Mouse (Mus musculus) T-helper 17 cell (primary cell): ENCODE data around the gene Rab39.

Source experiments
- in situ Hi-C, 2 experiments: fragments of 300-600 bp; cut with MboI, MseI; formaldehyde crosslinking; loops; 1 replicate in 1 of 2; 2 replicates in 1 of 2; pipeline ENCODE4 v1.15.1; 2025; ENCODE audit warnings: high pct_unique_total_duplicates in 2 of 2

The Rab39 gene

DNA sequence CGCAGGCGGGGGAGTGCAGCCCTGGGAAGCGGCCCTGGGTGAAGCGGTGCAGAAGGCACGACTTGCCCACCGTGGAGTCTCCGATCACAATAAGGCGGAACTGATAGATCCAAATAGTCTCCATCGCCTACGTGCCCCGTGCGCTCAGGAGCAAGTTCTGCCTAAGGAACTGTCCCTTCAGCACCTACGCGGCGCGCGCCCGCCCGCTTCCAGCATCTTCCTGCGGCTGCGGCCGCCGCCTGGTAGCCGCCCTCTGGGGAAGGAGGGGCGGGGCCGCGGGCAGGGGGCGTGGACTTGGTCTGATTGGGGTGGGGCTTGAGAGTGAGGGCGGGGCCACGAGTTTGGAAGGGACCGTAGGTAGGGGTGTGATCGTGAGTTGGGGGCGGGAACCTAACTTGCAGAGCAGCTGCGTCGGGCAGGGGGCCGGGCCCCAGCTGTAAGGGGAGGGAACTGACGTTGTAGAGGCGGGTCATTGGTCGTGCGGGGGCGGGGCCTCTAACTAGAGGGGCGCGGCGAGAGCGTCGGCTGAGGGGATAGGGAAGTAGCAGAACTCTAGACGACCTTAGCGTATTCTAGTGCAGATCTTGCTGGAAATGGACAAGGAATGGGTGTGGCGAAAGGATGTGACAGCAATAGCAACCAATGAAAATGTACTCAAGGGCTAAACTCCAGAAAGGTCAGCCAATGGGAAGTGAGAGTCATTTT, at the start of gene Rab39:
Rab39 (minus strand) TSS at position 241 of the 705 bp plus-strand sequence.
- in situ Hi-C loops, result loop anchor here (5.0 kb wide), 1 partner anchor 51 kb away; no protein-coding TSS in a partner anchor

DNA sequence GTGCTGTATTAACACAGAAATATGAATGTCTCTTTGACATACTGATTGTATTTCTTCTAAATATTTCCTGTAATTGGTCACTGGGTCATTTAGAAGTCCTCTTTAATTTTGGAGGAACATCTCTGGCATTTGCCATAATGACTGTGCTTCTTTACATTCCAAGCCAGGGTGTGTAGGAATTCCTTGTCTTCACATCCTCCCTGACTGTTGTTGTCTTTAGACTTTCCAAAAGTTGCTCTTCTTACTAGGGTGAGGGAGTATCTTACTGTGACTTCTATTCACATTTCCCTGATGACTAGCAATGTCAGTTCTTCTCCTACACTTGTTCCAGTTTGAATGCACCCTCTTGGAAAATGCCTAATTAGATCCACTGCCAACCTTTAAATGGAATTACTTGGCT, 48.8 kb upstream of the Rab39 start:
- in situ Hi-C loops, result loop anchor here (5.0 kb wide), 1 partner anchor 48 kb away; the partner anchor contains the start of gene Rab39 (in 2 of the 2)

DNA sequence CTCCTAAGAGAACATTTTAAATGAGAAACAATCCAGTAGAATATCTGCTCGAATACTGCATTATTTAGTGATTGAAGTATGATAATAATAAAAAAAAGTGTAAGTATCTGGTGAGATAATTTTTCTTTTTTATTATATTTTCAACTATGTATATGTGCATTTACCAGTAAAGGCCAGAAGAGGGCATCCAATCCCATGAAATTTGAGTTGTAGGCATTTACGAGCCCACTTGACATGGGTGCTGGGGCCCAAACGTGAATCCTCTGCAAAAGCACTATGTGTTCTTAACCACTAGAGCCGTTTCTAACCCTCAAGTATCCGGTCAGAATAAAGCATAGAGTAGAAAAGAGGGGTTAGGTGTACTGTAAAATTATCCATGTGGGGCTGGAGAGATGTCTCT, 44.9 kb upstream of the Rab39 start:
- in situ Hi-C loops, result no loop called here

DNA sequence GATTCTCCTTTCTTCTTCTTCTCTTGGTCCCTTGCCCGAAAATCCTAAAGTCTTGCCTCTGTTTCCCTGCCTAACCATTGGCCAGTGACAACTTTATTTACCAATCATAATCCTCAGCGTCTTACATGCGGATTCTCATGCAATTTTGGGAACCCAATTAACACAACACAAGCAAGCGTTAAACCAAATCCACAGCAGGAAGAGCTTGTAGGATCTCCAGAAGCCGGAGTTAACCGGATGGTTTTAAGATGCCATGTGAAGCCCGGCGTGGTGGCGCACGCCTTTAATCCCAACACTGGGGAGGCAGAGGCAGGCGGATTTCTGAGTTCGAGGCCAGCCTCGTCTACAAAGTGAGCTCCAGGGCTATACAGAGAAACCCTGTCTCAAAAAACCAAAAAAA, 44.4 kb upstream of the Rab39 start:
- in situ Hi-C loops, result no loop called here

DNA sequence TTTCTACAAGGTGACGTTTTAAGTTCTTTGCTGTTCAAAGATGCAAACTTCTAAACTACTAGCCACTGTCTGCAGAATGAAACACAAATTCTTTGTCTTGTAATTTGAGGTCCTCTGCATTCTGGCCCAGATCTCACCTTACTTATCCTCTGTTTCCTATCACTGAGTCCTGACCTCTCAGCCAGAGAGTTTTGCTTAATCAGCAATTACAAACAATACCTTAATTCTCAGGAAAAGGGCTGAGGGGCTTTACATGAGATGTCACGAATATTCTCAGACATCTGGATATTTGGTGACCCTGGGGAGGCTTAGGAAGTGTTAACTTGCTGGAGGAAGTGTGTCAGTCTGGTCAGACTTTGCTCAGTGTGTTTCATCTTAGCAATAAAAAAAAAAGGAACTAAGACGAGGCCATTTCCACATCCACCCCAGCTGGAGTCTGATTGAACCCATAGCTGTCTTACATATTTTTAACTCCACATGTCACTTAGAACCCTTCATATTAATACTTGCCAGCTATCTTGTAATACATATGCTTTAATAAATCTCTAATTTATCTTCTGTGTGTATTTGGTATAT, 34.9 kb upstream of the Rab39 start:
- in situ Hi-C loops, result loop anchor here in 1 of 2 experiments (10.0 kb wide), 1 partner anchor 244 kb away; no protein-coding TSS in a partner anchor

DNA sequence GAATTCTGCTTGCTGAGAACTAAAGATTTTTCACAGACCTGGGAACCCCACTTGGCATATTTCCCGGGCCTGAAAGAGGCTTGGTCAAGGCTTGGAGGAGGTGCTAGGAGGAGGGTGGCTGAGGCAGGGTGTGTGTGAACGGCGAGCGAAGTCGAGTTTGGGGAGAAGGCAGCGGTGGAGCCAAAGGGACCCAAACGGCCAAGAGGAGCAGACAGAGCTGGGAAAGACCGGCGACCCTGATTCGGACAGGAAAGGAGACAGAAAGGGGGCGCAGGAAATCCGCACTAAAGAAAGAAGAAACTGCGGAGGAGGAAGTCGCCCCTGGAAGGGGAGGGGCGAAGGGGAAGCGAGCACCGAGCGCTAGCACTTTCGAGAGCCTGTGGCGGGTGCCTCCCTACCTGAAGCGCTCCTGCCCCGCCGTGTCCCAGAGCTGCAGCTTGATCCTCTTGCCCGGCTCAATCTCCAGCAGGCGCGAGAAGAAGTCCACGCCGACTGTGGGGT, 491 bp downstream of the Rab39 start:
- in situ Hi-C loops, result loop anchor here (5.0 kb wide), 1 partner anchor 52 kb away; no protein-coding TSS in a partner anchor

DNA sequence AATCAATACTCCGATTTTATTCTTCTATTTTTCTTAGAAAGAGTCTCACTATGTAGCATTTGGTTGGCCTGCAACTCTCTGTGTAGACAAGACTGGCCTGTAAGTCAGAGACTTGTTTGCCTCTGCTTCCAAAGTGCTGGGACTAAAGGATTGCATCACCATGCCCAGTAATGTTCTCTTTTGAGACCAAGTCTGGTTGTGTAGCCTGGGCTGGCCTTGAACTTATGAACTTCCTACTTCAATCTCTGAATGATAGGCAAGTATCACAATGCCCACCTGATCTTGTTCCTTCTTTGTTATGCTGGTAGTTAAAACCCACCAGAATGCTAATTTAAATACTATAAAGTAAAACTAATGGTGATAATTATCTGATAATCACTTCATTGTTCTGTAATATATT, 3.0 kb downstream of the Rab39 start:
- in situ Hi-C loops, result no loop called here

DNA sequence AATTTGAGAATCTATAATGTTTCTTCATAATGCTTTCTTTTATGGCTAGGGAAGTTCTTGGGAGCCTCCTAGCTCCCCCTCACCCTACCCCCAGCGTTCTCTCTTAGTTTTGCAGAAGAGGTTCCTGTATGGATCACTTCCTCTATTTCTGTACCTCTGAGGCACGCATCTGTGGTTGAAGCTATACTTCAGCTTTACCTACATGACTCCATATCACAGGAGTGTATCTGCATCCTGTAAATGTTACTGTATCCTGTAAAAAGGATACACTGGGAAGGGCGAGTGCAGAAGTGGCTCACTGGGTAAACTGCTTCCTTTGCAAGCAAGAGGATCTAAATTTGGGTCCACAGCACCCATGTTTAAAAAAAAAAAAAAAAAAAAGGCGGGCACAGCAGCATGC, 5.5 kb downstream of the Rab39 start:
- in situ Hi-C loops, result no loop called here

DNA sequence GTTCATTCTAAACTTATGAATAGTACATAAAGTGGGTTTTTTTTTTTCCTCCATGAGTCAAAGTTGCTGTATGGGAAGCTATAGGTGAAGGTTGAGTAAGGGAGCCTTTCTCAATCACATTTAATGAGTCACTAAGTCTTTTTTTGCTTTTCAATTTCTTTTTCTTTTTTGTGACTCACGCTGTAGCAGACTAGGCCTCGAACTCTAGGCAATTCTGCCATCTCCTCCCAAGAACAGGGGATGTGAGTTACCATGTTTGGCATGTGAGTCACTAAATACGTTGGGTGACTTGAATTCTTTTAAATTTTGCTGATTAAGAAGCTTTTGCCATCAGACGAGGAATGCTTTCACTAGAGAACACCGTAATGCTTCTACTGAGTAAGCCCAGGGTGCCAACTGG, 10.2 kb downstream of the Rab39 start:
- in situ Hi-C loops, result no loop called here

DNA sequence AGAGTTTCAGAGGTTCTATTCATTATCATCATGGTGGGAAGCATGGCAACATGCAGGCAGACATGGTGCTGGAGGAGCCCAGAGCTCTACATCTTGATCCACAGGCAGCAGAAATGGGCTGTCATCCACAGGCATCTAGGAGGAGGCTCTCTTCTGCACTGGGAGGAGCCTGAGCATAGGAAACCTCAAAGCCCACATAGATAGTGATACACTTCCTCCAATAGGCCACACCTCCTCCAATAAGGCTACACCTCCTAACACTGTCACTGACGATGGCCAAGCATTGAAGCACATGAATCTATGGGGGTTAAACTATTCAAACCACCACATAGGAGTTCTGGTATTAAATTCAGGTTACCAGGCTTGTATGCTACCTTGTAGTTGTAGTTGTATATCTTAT, 12.3 kb downstream of the Rab39 start:
- in situ Hi-C loops, result no loop called here

DNA sequence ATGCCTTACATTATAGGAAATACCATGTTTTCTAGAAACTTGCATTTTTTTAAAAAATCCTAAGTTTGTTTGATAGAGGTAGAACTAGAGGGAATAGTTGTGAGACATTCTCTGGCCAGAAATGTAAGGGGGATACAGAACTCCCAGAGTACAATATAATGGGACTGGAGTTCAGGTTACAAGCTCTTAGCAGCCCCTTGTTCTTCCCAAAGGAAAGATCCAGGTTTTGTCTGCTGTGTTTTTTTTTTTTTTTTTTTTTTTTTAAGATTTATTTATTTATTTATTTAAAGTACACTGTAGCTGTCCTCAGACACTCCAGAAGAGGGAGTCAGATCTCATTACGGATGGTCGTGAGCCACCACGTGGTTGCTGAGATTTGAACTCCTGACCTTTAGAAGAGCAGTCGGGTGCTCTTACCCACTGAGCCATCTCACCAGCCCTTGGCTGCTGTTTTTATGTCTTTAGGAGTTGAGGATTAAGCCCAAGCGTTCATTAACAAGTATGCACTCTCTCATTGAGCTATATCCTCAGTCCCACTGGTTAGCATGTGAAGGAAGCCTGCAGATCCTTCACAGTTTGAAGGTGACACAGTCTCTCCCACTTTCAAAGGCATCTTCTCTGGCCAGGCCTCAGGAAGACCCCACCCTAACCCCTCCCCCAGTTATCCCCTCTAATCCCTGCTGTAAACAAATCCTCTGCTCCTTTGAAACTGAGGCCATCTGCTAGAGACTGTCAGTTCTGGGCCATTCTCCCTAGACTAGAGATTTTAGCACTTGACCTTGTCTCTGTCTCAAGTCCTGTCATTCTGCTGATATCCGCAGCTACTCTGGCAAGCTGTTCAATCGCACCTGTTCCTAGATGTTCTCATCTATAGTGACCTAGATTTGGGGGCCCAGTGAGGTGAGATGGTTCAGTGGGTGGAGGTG, 14.0 kb downstream of the Rab39 start:
- in situ Hi-C loops, result no loop called here

DNA sequence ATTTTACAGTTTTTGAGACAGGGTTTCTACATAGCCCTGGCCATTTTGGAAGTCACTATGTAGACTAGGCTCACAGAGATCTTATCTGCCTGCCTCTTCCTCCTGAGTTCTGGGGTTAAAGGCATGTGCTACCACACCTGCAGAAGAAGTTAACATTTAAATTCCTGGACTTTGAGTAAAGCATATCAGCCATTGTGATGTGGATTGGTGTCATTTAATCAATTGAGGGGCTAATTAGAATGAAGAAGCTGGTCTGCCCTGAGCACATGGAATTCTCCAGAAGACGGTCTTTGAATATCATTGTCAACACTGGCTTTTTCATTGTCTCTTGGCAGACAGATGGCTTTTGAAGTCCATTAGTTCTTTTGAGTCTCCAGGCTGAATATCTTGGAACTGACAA, 25.2 kb downstream of the Rab39 start:
- in situ Hi-C loops, result no loop called here

DNA sequence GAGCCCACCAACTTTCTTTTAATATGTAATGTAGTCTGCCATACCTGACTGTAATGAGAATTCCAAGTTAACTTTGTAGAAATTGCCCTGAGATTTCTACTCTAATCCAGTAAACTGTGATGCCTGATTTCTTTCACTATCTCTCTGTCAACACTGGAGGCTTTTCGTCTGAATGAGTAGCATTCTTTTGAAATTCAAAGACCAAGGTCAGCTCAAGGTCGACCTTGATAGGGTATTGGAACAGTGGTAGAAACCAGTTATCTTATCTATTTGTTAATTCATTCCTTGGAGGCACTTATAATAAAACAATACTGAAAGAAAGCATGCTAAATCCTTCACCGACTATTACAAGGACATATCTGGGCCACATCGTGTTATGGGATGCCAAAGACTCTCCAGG, 29.1 kb downstream of the Rab39 start:
- in situ Hi-C loops, result no loop called here

DNA sequence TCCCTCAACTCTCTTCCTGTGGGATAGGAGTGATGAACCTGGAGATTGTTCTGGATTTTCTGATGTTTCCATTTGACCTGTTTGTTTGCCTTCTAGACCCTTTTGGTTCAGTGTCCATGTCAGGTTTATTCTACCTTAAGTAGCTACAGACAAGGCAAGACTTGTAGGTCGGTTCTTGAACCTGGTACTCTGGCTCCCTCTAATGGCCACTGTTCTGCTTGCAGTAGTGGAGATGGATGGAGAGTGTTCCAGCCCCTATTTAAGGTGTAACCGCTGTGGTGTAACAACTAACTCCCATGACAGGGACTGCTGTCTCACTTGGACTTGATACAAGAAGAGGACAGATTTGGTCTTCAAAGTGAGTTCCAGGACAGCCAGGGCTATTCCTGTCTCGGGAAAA, 32.5 kb downstream of the Rab39 start:
- in situ Hi-C loops, result loop anchor here (5.0 to 25.0 kb wide), 2 partner anchors 81 to 1839 kb away; partner anchors contain the start of gene Etfa (in 1 of the 2)

DNA sequence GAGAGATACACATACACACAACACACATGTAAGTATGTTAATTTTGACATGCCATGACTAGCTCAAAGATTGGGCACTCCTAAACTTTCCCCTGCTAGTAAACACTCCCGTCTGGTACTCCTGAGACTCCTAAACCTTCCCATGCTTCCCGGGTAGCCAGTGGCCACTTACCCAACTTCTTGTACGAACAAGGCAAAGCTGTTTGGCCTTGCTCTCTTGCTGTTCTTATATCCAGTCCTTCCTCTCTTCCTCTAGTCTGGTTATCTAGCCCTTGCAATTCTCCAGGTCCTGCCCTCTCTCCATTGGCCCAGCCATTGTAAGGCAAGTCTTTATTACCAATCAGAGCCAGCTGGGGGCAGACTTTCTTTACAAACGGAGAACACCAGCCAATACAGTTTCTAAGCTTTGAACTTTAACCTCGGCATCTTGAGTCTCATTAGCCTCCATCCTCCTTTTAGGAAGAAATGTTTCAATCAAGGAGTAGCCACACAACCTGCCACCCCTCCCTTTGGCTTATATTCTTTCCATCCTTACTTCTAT, 36.3 kb downstream of the Rab39 start, which contains the start of gene Cul5:
Cul5 (minus strand) TSS at position 335 of the 540 bp plus-strand sequence.
- in situ Hi-C loops, result loop anchor here (5.0 to 25.0 kb wide), 2 partner anchors 77 to 1843 kb away; partner anchors contain the start of gene Etfa (in 1 of the 2)

DNA sequence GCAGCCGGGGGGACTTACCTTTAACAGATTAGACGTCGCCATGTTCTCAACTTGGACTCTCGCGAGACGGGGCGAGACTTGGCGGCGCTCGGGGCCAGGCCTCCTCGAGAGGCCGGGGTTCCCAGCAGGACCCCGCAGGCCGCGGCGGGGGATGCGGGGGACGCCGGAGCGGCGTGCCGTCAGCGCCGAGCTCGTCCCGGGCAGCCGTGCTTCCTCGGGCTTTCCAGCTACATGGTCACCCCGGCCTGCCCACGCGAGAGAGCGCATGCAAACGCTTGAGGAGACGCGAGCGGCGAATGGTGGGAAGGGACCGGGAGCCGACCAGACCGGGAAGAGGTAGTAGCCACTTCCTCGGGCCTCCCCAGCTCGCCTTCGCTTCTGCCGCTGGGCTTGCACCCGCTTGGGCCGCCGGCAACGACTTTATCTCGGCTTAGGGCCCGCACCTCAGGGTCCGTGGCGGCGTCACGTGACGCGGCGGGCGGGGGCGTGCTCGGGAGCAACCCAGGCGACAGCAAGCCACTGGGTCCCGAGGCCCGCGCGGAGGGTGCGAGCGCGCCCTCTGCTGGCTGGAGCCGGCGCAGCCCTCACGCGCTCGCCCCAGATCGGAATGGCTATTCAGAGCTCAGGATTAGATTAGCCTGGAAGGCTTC, 38.9 kb downstream of the Rab39 start:
- in situ Hi-C loops, result loop anchor here in 1 of 2 experiments (25.0 kb wide), 1 partner anchor 1845 kb away; the partner anchor contains the start of gene Etfa

DNA sequence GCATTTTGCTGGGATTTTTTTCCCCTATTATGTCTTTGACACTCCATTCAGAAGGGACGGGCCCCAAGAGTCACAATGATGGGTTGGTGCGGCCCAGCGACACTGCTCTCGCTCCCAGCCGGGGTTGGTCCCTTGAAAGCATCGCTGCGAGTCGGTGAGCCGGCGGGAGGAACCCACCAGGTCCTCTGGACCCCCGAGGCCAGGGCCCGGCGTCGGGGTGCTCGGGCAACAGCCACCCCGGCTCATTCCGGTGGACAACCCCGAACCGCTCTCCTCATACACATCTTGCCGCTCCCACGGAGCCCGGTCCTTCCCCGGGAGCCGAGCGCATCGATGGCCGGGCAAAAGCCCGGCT, 39.4 kb downstream of the Rab39 start:
- in situ Hi-C loops, result loop anchor here in 1 of 2 experiments (25.0 kb wide), 1 partner anchor 1846 kb away; the partner anchor contains the start of gene Etfa

DNA sequence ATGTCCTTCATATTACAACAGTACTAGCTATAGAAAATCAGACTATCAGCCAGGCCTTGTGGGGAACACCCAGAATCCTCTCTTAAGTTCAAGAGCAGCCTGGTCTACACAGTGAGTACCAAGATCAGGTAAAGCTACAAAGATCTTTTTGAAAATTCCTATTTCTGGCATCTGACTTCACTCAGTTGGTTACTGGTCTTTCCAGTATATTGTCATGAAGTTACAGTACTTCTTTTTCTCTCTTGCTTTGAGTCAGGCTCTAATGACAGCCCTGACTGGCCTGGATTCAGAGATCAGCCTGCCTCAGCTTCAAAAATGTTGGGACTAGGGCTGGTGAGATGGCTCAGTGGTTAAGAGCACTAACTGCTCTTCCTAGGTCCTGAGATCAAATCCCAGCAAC, 40.6 kb downstream of the Rab39 start:
- in situ Hi-C loops, result loop anchor here in 1 of 2 experiments (25.0 kb wide), 1 partner anchor 1847 kb away; the partner anchor contains the start of gene Etfa

DNA sequence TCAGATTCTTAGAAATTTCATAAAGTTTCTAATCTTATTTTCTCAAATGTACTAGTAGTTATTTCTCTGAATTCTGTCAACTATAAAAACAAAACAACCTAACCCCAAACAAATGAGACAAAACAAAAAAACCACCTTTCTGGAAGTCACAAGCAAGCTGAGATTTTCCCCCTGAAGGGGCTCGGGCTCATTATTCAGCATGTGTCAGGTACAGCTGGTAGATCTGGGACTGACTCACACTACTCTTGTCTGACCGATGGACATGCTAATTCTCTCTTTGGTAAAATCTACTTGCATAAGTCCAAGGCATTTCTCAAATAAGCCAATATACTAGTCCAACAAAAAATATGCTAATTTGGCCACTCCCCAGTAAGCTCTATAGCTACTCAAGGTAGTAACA, 41.2 kb downstream of the Rab39 start:
- in situ Hi-C loops, result loop anchor here in 1 of 2 experiments (5.0 to 25.0 kb wide), 2 partner anchors 68 to 1847 kb away; partner anchors contain the start of gene Etfa

DNA sequence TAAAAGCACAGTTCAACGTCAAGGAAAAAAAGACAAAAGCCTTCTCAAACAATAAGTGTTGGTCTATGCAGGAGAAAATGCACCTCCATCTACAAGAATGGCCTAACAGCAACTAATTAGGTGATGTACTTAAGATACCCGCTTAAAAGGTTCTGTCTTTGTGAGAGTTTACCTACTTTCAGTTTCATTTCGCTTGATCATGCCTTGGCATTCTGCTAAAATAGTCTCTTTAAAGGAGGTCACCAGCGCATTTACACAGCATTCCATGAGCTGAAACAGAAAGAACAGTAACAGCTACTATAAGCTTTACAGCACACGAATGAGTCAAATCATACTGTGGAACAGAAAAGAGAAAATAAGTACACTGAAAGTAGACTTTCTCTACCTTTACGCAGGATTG, 71.2 kb downstream of the Rab39 start:
- in situ Hi-C loops, result no loop called here
